Mouse (Mus musculus): ENCODE measurements around the gene Srsf10. TPM values are rescaled to one million over a fixed set of nuclear protein-coding genes. Genes with fewer than 3 reads are reported as not detected.

The Srsf10 gene
- polyA plus RNA-seq, 1 experiment = 54.7 TPM

GRCm38 (mm10) chr4:135911531-135911930 is 56.0 kb downstream of the Srsf10 start:
- Histone ChIP-seq H3K4me1 (ENCODE audit: control insufficient read depth, insufficient read depth, low read length) (peaks cover 6% of the 10 kb centered on the region; the same call in 1 of the 2 replicates), H3K27ac (ENCODE audit: insufficient read depth, low read length) (no peak overlapping the region), H3K27me3 (ENCODE audit: control insufficient read depth, insufficient read depth, low read length) (no peaks in the 10 kb centered on the region; the same call in 1 of the 2 replicates), H3K4me3 (replicated peaks; ENCODE audit: insufficient read depth, low read depth, low read length) (no peak overlapping the region)
- WGBS = 52% methylated on average over 7 of the region's 7 CpGs
- TF ChIP-seq CTCF (IDR thresholded peaks at IDR 0.05; ENCODE audit: borderline replicate concordance, insufficient read depth, low read depth, low read length) (no peak), POLR2A (IDR thresholded peaks at IDR 0.05; ENCODE audit: borderline replicate concordance, insufficient read depth, low read length) (no peak)
- DNase-seq = no peak

DNA sequence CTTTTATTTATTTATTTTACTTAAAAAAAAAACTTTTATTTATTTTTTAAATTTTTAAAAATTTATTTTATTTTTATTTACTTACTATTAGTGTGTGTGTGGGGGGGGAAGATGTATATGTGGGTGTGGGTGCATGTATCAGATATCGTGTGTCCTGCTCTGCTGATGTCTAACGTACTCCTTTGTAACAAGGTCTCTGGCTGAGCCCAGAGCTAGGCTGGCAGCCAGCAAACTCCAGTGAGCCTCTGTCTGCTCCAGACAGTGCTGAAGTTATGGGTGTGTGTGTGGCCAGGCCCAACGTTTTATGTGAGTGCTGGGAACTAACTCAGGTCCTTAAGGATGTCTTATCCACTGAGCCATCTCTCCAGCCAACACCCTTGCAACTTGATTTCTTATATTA is 56.6 kb downstream of the Srsf10 start:
- no peak for DNase-seq
- H3K4me3 ChIP-seq (replicated peaks; ENCODE audit: insufficient read depth, low read depth, low read length) = no peak overlapping the region
- H3K4me1 ChIP-seq (ENCODE audit: control insufficient read depth, insufficient read depth, low read length) = peaks cover 6% of the 10 kb centered on the region; the same call in 1 of the 2 replicates
- H3K27me3 ChIP-seq (ENCODE audit: control insufficient read depth, insufficient read depth, low read length) = no peaks in the 10 kb centered on the region; the same call in 1 of the 2 replicates
- TF ChIP-seq POLR2A (IDR thresholded peaks at IDR 0.05; ENCODE audit: borderline replicate concordance, insufficient read depth, low read length) (no peak), CTCF (IDR thresholded peaks at IDR 0.05; ENCODE audit: borderline replicate concordance, insufficient read depth, low read depth, low read length) (no peak)
- H3K27ac ChIP-seq (ENCODE audit: insufficient read depth, low read length) = no peak overlapping the region
- 62% methylated on average over 3 of the region's 3 CpGs for WGBS

DNA sequence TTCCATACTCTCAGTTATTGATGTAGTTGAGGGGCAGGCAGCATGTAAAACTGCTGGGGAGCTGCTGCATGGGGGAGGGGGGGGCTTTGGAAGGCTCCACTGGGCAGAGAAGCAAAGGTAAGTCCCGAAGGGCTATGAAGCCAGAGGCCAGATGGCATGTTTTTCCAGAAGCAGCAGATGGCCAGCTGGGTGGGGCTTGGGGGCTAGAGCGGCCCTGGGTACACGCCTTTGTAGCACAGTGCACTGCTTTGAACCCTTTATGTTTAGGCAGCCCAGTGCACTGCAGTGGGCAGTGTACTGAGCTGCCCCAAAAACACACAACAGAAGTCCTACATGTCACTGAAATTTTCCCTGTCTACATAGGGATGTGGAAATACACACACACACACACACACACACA is 57.3 kb downstream of the Srsf10 start:
- peaks cover 6% of the 10 kb centered on the region; the same call in 1 of the 2 replicates for H3K4me1 ChIP-seq (ENCODE audit: control insufficient read depth, insufficient read depth, low read length)
- no peak overlapping the region for H3K4me3 ChIP-seq (replicated peaks; ENCODE audit: insufficient read depth, low read depth, low read length)
- no peaks in the 10 kb centered on the region; the same call in 1 of the 2 replicates for H3K27me3 ChIP-seq (ENCODE audit: control insufficient read depth, insufficient read depth, low read length)
- no peak for DNase-seq
- TF ChIP-seq CTCF (IDR thresholded peaks at IDR 0.05; ENCODE audit: borderline replicate concordance, insufficient read depth, low read depth, low read length) (no peak), POLR2A (IDR thresholded peaks at IDR 0.05; ENCODE audit: borderline replicate concordance, insufficient read depth, low read length) (no peak)
- H3K27ac ChIP-seq (ENCODE audit: insufficient read depth, low read length) = no peak overlapping the region
- 6% methylated on average over 3 of the region's 3 CpGs for WGBS

GRCm38 (mm10) chr4:135913433-135913832 is 57.9 kb downstream of the Srsf10 start:
- 79% methylated on average over 4 of the region's 4 CpGs for WGBS
- no peak for DNase-seq
- Histone ChIP-seq H3K27ac (ENCODE audit: insufficient read depth, low read length) (no peak overlapping the region), H3K4me1 (ENCODE audit: control insufficient read depth, insufficient read depth, low read length) (peaks cover 6% of the 10 kb centered on the region; the same call in 1 of the 2 replicates), H3K27me3 (ENCODE audit: control insufficient read depth, insufficient read depth, low read length) (no peaks in the 10 kb centered on the region; the same call in 1 of the 2 replicates), H3K4me3 (replicated peaks; ENCODE audit: insufficient read depth, low read depth, low read length) (no peak overlapping the region)
- TF ChIP-seq CTCF (IDR thresholded peaks at IDR 0.05; ENCODE audit: borderline replicate concordance, insufficient read depth, low read depth, low read length) (no peak), POLR2A (IDR thresholded peaks at IDR 0.05; ENCODE audit: borderline replicate concordance, insufficient read depth, low read length) (no peak)

DNA sequence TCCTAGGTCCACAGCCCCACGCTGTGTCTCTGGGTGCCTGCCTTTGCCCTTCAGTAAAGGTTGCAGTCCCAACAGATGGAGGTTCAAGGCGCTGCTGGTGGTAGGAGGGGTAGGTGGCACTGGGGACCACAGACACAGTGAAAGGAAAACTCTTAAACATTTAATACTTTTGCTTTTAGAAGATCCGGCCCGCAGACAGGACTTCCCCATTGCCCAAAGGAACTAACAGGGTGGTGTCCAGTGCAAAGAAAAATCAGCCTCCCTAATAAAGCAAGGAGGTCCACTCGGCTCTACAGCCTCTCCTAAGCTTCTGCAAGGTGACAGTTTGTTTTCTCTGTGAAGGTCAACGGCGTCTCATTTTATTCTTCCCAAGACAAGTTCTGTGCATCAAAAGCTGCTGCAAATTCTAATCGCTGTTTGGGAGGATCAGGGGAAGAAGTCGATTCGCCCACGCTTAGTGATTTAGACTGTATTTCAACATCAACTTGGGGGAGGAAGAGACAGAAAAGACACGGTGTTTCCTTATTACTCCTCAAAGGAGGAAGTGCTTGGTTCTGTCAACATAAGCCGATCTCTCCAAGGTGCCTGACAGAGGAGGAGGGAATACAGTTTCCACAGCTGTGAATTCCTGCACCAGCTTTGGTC is 63.2 kb downstream of the Srsf10 start:
- Histone ChIP-seq H3K27me3 (ENCODE audit: control insufficient read depth, insufficient read depth, low read length) (no peaks in the 10 kb centered on the region), H3K4me3 (replicated peaks; ENCODE audit: insufficient read depth, low read depth, low read length) (no peak overlapping the region), H3K27ac (ENCODE audit: insufficient read depth, low read length) (no peak overlapping the region), H3K4me1 (ENCODE audit: control insufficient read depth, insufficient read depth, low read length) (no peaks in the 10 kb centered on the region; the same call in 1 of the 2 replicates)
- TF ChIP-seq POLR2A (IDR thresholded peaks at IDR 0.05; ENCODE audit: borderline replicate concordance, insufficient read depth, low read length) = no peak
- WGBS = 95% methylated on average over 13 of the region's 13 CpGs
- no peak for DNase-seq

- H3K27me3 ChIP-seq (ENCODE audit: control insufficient read depth, insufficient read depth, low read length) = no peaks in the 10 kb centered on the region
- WGBS = 93% methylated on average over 3 of the region's 3 CpGs
- H3K27ac ChIP-seq (ENCODE audit: insufficient read depth, low read length) = no peak overlapping the region
- no peak for DNase-seq
- H3K4me3 ChIP-seq (replicated peaks; ENCODE audit: insufficient read depth, low read depth, low read length) = no peak overlapping the region
- no peak for TF ChIP-seq POLR2A (IDR thresholded peaks at IDR 0.05; ENCODE audit: borderline replicate concordance, insufficient read depth, low read length)
- TF ChIP-seq CTCF (IDR thresholded peaks at IDR 0.05; ENCODE audit: borderline replicate concordance, insufficient read depth, low read depth, low read length) = no peak
- H3K4me1 ChIP-seq (ENCODE audit: control insufficient read depth, insufficient read depth, low read length) = no peaks in the 10 kb centered on the region; the same call in 1 of the 2 replicates
Observed at GRCm38 (mm10) chr4:135919280-135919639, 63.7 kb downstream of the Srsf10 start.

Other genes starting within 250 kb of the Srsf10 start
- gene Ifnlr1, start 169.5 kb upstream of the Srsf10 start, polyA plus RNA-seq (2012; rRNA removed) = 0.49 and 0.52 TPM in 2 replicates
- gene Il22ra1, start 127.6 kb upstream of the Srsf10 start, polyA plus RNA-seq (2012; rRNA removed) = 0.03 TPM in 1 of 2 replicates, not detected in the other
- gene Myom3, start 96.0 kb upstream of the Srsf10 start, polyA plus RNA-seq (2012; rRNA removed) = 0.17 and 0.26 TPM in 2 replicates
- 59.7 and 61.5 TPM in 2 replicates for gene Pnrc2, start 18.1 kb downstream of the Srsf10 start, polyA plus RNA-seq (2012; rRNA removed)
- gene Cnr2, start 39.6 kb downstream of the Srsf10 start, polyA plus RNA-seq (2012; rRNA removed) = 0.05 and 0.06 TPM in 2 replicates
- gene Fuca1, start 65.0 kb downstream of the Srsf10 start, polyA plus RNA-seq (2012; rRNA removed) = 46.5 and 47.9 TPM in 2 replicates
- gene Hmgcl, start 90.7 kb downstream of the Srsf10 start, polyA plus RNA-seq (2012; rRNA removed) = 86.9 and 98.7 TPM in 2 replicates
- 39.6 and 42.9 TPM in 2 replicates for gene Gale, start 108.0 kb downstream of the Srsf10 start, polyA plus RNA-seq (2012; rRNA removed)
- gene Lypla2, start 116.9 kb downstream of the Srsf10 start, polyA plus RNA-seq (2012; rRNA removed) = 123 and 127 TPM in 2 replicates
- gene Pithd1, start 131.5 kb downstream of the Srsf10 start, polyA plus RNA-seq (2012; rRNA removed) = 127 and 130 TPM in 2 replicates
- 18.3 and 19.2 TPM in 2 replicates for gene Eloa, start 166.0 kb downstream of the Srsf10 start, polyA plus RNA-seq (2012; rRNA removed)
- 436 and 481 TPM in 2 replicates for gene Rpl11, start 197.7 kb downstream of the Srsf10 start, polyA plus RNA-seq (2012; rRNA removed)